Comparison of ENCODE assay signal across 9 mouse cellular contexts in genomic region chr17:42613043-42613737, GRCm38 (mm10). TPM values are rescaled to one million over a fixed set of nuclear protein-coding genes. Genes with fewer than 3 reads are reported as not detected.
DNase-seq lines count a peak whose midpoint lies in the region; ATAC-seq and TF ChIP-seq lines count a peak whose summit lies in the region.
"Had no signal": no experiment of that assay in that cellular context is flagged by ENCODE, and none has a peak within 500 bp of the region (broad histone marks: within the 10 kb centered on the region; RNA-seq: fewer than 3 reads in every experiment).

No protein-coding gene starts in this region.

- H3K27ac ChIP-seq in gastrocnemius, adult 2 months: no peak overlapping the region
- H3K27ac ChIP-seq: liver, embryonic 13.5 days had no signal

- intact Hi-C loops in gastrocnemius, adult 2 months (cut with DNase I): loop anchor here (1.0 kb wide), 1 partner anchor 169 kb away; no protein-coding TSS in a partner anchor
- intact Hi-C loops in heart, postnatal 14 days (cut with DNase I): loop anchor here (5.0 kb wide), 1 partner anchor 329 kb away; no protein-coding TSS in a partner anchor

- ATAC-seq in megakaryocyte-erythroid progenitor cell, adult 5-6 weeks (replicated peaks; ENCODE audit: low FRiP score, low TSS enrichment, poor library complexity, severe bottlenecking): 0 out of 2 replicates have a peak, but pooled peaks have one; percentile 55

- TF ChIP-seq CTCF in gastrocnemius, adult 2 months (IDR thresholded peaks at IDR 0.05): peak; percentile 82

- DNase-seq in gastrocnemius, adult 2 months: no peak
- no peak for DNase-seq in gastrocnemius, adult 8-10 months (ENCODE audit: low spot score in 2 of 2)
- DNase-seq in MEL-GATA-1-ER (ENCODE audit: extremely low read depth, low read depth): peak; percentile 64
- DNase-seq in cerebellum, postnatal 14 days: peak; percentile 69 to 73
- peak; percentile 11 to 63 for DNase-seq in heart, postnatal 14 days
- peak; percentile 51 for DNase-seq in layer of hippocampus, adult 9-11 months
- DNase-seq in telencephalon, adult 2 months (ENCODE audit: low read depth, low spot score): peak; percentile 57
- DNase-seq: liver, embryonic 13.5 days had no signal

- H3K4me3 ChIP-seq in gastrocnemius, adult 2 months: no peak overlapping the region
- H3K4me3 ChIP-seq: liver, embryonic 13.5 days had no signal

RNA-seq across cellular contexts. Expression of gene Opn5, which starts 2.0 kb away (rescaled TPM):
- total RNA-seq in gastrocnemius, adult 2 months (2021): not detected
- not detected for total RNA-seq in gastrocnemius, adult 8-10 months (2022)
- not detected for total RNA-seq in heart, postnatal 14 days (2021)
- total RNA-seq in megakaryocyte-erythroid progenitor cell, adult 5-6 weeks (2014; fragmentation: Nextera tagmentation): not detected in 2 replicates
- total RNA-seq in megakaryocyte-erythroid progenitor cell, adult 5-6 weeks (2017): not detected in 2 replicates

Comparison
In these comparisons a context has a peak if more than half of its experiments do, and no peak if none do; other contexts are left out.
1. DNase-seq: peak in MEL-GATA-1-ER (single experiment), cerebellum, postnatal 14 days (2 of 2), heart, postnatal 14 days (2 of 2), layer of hippocampus, adult 9-11 months (single experiment) and telencephalon, adult 2 months (single experiment); none in gastrocnemius, adult 2 months (single experiment) and gastrocnemius, adult 8-10 months (0 of 2).